Mouse (Mus musculus) stomach, embryonic 14.5 days (tissue): ENCODE results near the gene Cand2. TPM values are rescaled to one million over a fixed set of nuclear protein-coding genes. Genes with fewer than 3 reads are reported as not detected.
A peak's percentile ranks its signal among the peaks of the same experiment; 100 is the strongest.

ENCODE experiments used
- ATAC-seq: fragments of 200-750 bp; cut with Nextera tagmentation; 2 replicates; pipeline ENCODE4 v1.8.0; 2017; ENCODE audit warnings: low read depth, moderate TSS enrichment; ENCODE audit not compliant: insufficient number of reproducible peaks, insufficient read depth, low FRiP score
- H3K27ac ChIP-seq: fragments of 300-500 bp; sonication (generic); 2 replicates; pipeline ENCODE4 v1.5.1; 2014; ENCODE audit warnings: mild to moderate bottlenecking, low read length, moderate library complexity, mixed read lengths
- H3K27me3 ChIP-seq: fragments of 300-500 bp; sonication (generic); 2 replicates; pipeline ENCODE4 v1.6.1; 2014; ENCODE audit warnings: low read length, control low read depth, mixed read lengths; ENCODE audit not compliant: control insufficient read depth, insufficient read depth
- H3K36me3 ChIP-seq: fragments of 300-500 bp; sonication (generic); 2 replicates; pipeline ENCODE4 v1.6.1; 2014; ENCODE audit warnings: mild to moderate bottlenecking, control low read depth, low read length, moderate library complexity, mixed read lengths; ENCODE audit not compliant: control insufficient read depth, insufficient read depth
- H3K4me1 ChIP-seq: fragments of 300-500 bp; sonication (generic); 2 replicates; pipeline ENCODE4 v1.6.1; 2014; ENCODE audit warnings: low read length, control low read depth, mixed read lengths; ENCODE audit not compliant: control insufficient read depth, insufficient read depth
- H3K4me2 ChIP-seq: fragments of 300-500 bp; sonication (generic); replicated peaks from 2 replicates; pipeline ENCODE4 v1.6.1; 2014; ENCODE audit warnings: low read depth, low read length, control low read depth
- H3K4me3 ChIP-seq: fragments of 300-500 bp; sonication (generic); 2 replicates; pipeline ENCODE4 v1.5.1; 2014; ENCODE audit warnings: low read depth, low read length, control low read depth
- H3K9ac ChIP-seq: fragments of 300-500 bp; sonication (generic); replicated peaks from 2 replicates; pipeline ENCODE4 v1.6.1; 2014; ENCODE audit warnings: low read depth, mild to moderate bottlenecking, control low read depth, low read length, moderate library complexity, mixed read lengths
- H3K9me3 ChIP-seq: fragments of 300-500 bp; sonication (generic); 2 replicates; pipeline ENCODE4 v1.6.1; 2016; ENCODE audit warnings: low read depth, low read length, control low read depth; ENCODE audit not compliant: control insufficient read depth
- WGBS: fragments of 180-500 bp; shearing (Covaris S2); extraction: QIAGEN DNeasy Blood & Tissue Kit; methylation state at CpG from one replicate; pipeline ENCODE4 v1.1.7; 2014; 5-methylcytosine and 5-hydroxymethylcytosine counted together
- polyA plus RNA-seq: library from polyadenylated mRNA; unstranded; fragments of >200 nt; fragmentation: Nextera tagmentation; extraction: Ambion mirVana; gene quantifications from 2 replicates; pipeline ENCODE4 v1.2.1, GENCODE M21; 2014

The Cand2 gene
- polyA plus RNA-seq = 27.7 and 31.0 TPM in 2 replicates

GRCm38 (mm10) chr6:115774501-115774921 lies at the start of gene Cand2:
Gene Cand2 (plus strand): TSS chr6:115774538.
- peaks cover 16% of the 10 kb centered on the region for H3K4me1 ChIP-seq
- peak within 1 kb of the TSS; percentile 88 for H3K4me2 ChIP-seq
- peak; percentile 84 for ATAC-seq
- H3K36me3 ChIP-seq = peaks cover 5% of the 10 kb centered on the region; the same call in 1 of the 2 replicates
- under 1% methylated on average over 15 of the region's 28 CpGs for WGBS
- peak within 1 kb of the TSS; percentile 58 for H3K27ac ChIP-seq
- peak within 1 kb of the TSS; percentile 65 for H3K9ac ChIP-seq
- no peaks in the 10 kb centered on the region for H3K9me3 ChIP-seq
- no peaks in the 10 kb centered on the region for H3K27me3 ChIP-seq
- H3K4me3 ChIP-seq = peak within 1 kb of the TSS; percentile 69

- Histone ChIP-seq H3K9me3 (no peaks in the 10 kb centered on the region), H3K4me1 (no peaks in the 10 kb centered on the region), H3K4me2 (no peak overlapping the region), H3K9ac (no peak overlapping the region), H3K27ac (no peak overlapping the region), H3K27me3 (no peaks in the 10 kb centered on the region), H3K4me3 (no peak overlapping the region), H3K36me3 (no peaks in the 10 kb centered on the region)
- 83% methylated on average over 1 of the region's 1 CpGs for WGBS
- ATAC-seq = no peak
Measured at GRCm38 (mm10) chr6:115727108-115727507, 47.2 kb upstream of the Cand2 start.

- H3K27me3 ChIP-seq = no peaks in the 10 kb centered on the region
- H3K4me2 ChIP-seq = no peak overlapping the region
- no peak overlapping the region for H3K27ac ChIP-seq
- no peak overlapping the region for H3K9ac ChIP-seq
- no peak overlapping the region for H3K4me3 ChIP-seq
- 51% methylated on average over 2 of the region's 2 CpGs for WGBS
- H3K9me3 ChIP-seq = no peaks in the 10 kb centered on the region
- no peak for ATAC-seq
- H3K4me1 ChIP-seq = no peaks in the 10 kb centered on the region
- H3K36me3 ChIP-seq = no peaks in the 10 kb centered on the region
Measured at GRCm38 (mm10) chr6:115727570-115727969, 46.8 kb upstream of the Cand2 start.

GRCm38 (mm10) chr6:115730560-115731342 lies 43.6 kb upstream of the Cand2 start:
- H3K9ac ChIP-seq = no peak overlapping the region
- no peaks in the 10 kb centered on the region for H3K4me1 ChIP-seq
- no peak overlapping the region for H3K4me2 ChIP-seq
- no peaks in the 10 kb centered on the region for H3K27me3 ChIP-seq
- H3K27ac ChIP-seq = no peak overlapping the region
- 51% methylated on average over 20 of the region's 20 CpGs for WGBS
- no peak for ATAC-seq
- H3K4me3 ChIP-seq = no peak overlapping the region
- no peaks in the 10 kb centered on the region for H3K36me3 ChIP-seq
- no peaks in the 10 kb centered on the region for H3K9me3 ChIP-seq

GRCm38 (mm10) chr6:115732341-115732928 lies 41.9 kb upstream of the Cand2 start:
- H3K4me2 ChIP-seq = no peak overlapping the region
- 77% methylated on average over 22 of the region's 22 CpGs for WGBS
- no peaks in the 10 kb centered on the region for H3K4me1 ChIP-seq
- no peak for ATAC-seq
- no peaks in the 10 kb centered on the region for H3K9me3 ChIP-seq
- no peak overlapping the region for H3K9ac ChIP-seq
- H3K27ac ChIP-seq = no peak overlapping the region
- no peak overlapping the region for H3K4me3 ChIP-seq
- H3K27me3 ChIP-seq = no peaks in the 10 kb centered on the region
- no peaks in the 10 kb centered on the region for H3K36me3 ChIP-seq

- H3K4me2 ChIP-seq = no peak overlapping the region
- no peaks in the 10 kb centered on the region for H3K4me1 ChIP-seq
- 67% methylated on average over 4 of the region's 4 CpGs for WGBS
- no peak for ATAC-seq
- no peaks in the 10 kb centered on the region for H3K27me3 ChIP-seq
- no peak overlapping the region for H3K4me3 ChIP-seq
- no peak overlapping the region for H3K27ac ChIP-seq
- H3K9ac ChIP-seq = no peak overlapping the region
- no peaks in the 10 kb centered on the region for H3K36me3 ChIP-seq
- H3K9me3 ChIP-seq = no peaks in the 10 kb centered on the region
Measured at GRCm38 (mm10) chr6:115734909-115735308, 39.4 kb upstream of the Cand2 start.

- Histone ChIP-seq H3K27ac (no peak overlapping the region), H3K4me1 (no peaks in the 10 kb centered on the region)
- 90% methylated on average over 5 of the region's 5 CpGs for WGBS
Measured at GRCm38 (mm10) chr6:115739056-115739455, 35.3 kb upstream of the Cand2 start.

GRCm38 (mm10) chr6:115743569-115743968 lies 30.8 kb upstream of the Cand2 start:
- Histone ChIP-seq H3K4me1 (no peaks in the 10 kb centered on the region), H3K9me3 (no peaks in the 10 kb centered on the region), H3K27me3 (no peaks in the 10 kb centered on the region), H3K4me3 (no peak overlapping the region), H3K9ac (no peak overlapping the region), H3K27ac (no peak overlapping the region), H3K36me3 (no peaks in the 10 kb centered on the region), H3K4me2 (no peak overlapping the region)
- WGBS = 0% methylated on average over 1 of the region's 1 CpGs
- peak; percentile 88 for ATAC-seq

More at GRCm38 (mm10) chr6:115739056-115739455, 35.3 kb upstream of the Cand2 start:
- no peak overlapping the region for H3K4me2 ChIP-seq
- no peak for ATAC-seq
- H3K27me3 ChIP-seq = no peaks in the 10 kb centered on the region
- H3K4me3 ChIP-seq = no peak overlapping the region
- no peaks in the 10 kb centered on the region for H3K9me3 ChIP-seq
- H3K36me3 ChIP-seq = no peaks in the 10 kb centered on the region
- H3K9ac ChIP-seq = no peak overlapping the region
